Mouse (Mus musculus) lung, adult 2 months (tissue): ENCODE data around the gene Mmp25. TPM values are rescaled to one million over a fixed set of nuclear protein-coding genes. Genes with fewer than 3 reads are reported as not detected.
A peak's percentile ranks its signal among the peaks of the same experiment; 100 is the strongest.

ENCODE experiments used
- DNase-seq: peaks from one replicate; pipeline ENCODE4 v3.0.0; 2022
- H3K4me1 ChIP-seq: fragments of 200-500 bp; 2 replicates; pipeline ENCODE4 v1.6.1; 2011; ENCODE audit warnings: low read length; ENCODE audit not compliant: control insufficient read depth, insufficient read depth
- H3K4me3 ChIP-seq: fragments of 200-500 bp; replicated peaks from 2 replicates; pipeline ENCODE3; 2011; ENCODE audit warnings: low read depth, mild to moderate bottlenecking, control low read depth, low read length; ENCODE audit errors: extremely low read depth
- CTCF ChIP-seq: fragments of 200-500 bp; IDR thresholded peaks from 2 replicates; pipeline ENCODE4 v1.5.1; 2011; ENCODE audit warnings: mild to moderate bottlenecking, low read length, control low read depth; ENCODE audit not compliant: insufficient read depth
- POLR2A ChIP-seq: fragments of 200-500 bp; IDR thresholded peaks from 2 replicates; pipeline ENCODE4 v1.6.1; 2011; ENCODE audit warnings: low read depth, mild to moderate bottlenecking, control low read depth, low read length, borderline replicate concordance; ENCODE audit errors: extremely low read depth
- WGBS: fragments of 180-500 bp; shearing (Covaris S2); methylation state at CpG from one replicate; pipeline ENCODE4 v1.1.7; 2018; 5-methylcytosine and 5-hydroxymethylcytosine counted together
- polyA plus RNA-seq: library from polyadenylated mRNA; depleted of rRNA; stranded (reverse); fragments of >200 nt; gene quantifications from 2 replicates; pipeline ENCODE4 v1.2.3, GENCODE M21; 2012; rRNA removed

Gene Mmp25
- polyA plus RNA-seq, 1 experiment = 1.0 TPM

DNA sequence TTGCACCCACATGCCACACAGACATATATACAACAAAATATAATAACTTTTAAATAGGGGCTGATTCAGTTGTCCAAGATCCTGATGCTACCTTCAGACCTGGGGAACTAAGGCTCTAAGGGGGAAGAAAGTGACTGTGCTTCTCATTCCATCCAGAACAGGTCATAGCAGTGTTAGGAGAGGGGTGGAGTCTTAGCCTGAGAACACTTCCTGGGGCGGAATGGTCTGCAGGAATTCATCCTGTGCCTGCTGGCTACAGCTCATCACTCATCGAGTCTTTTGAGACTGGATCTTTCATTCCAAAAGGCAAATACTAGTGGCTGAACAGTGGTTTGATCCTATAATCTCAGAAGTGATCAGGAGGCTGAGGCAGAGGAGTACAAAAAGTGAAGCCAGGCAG is 57.8 kb downstream of the Mmp25 start:
- no peak overlapping the region for H3K4me3 ChIP-seq
- TF ChIP-seq CTCF (no peak), POLR2A (no peak)
- WGBS = 43% methylated on average over 2 of the region's 2 CpGs
- peaks cover 2% of the 10 kb centered on the region; the same call in 1 of the 2 replicates for H3K4me1 ChIP-seq
- DNase-seq = no peak

DNA sequence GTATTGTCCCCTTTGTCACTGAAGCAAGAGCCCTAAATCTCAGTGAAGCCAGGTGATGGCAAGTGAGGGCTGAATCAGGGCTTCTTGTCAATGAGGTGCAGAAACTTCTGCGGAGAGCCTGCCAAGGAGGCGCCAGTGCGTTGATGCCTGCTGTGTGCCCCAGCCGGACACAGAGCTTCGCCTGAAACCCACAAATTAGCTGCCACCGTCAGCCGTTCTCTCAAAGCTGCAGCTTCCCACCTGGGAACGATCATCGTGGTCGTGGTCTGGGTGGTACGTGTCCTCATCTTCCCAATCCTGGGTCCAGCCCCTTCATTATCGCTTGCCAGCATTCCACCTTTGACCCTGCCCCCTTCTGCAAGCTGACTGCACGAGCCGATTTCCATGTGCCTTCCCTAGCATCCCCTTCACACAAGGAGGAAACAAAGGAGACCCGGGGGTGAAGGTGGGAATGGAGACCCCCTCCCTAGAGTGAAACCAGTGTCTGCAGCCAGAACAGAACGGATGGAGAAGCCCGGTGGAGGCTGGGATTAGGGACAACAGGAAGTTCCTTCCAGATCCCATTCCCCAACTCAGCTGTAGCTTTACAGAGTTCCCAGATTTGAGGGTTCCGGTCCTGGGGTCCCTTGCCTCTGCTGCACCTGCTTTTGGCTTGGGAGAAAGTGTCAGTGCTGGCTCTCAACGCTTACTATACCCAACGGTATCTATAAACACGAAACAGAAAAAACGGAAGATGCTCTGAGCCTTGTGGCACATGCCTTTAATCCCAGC is 59.2 kb downstream of the Mmp25 start:
- peak; percentile 35 for DNase-seq
- Histone ChIP-seq H3K4me1 (peaks cover 2% of the 10 kb centered on the region; the same call in 1 of the 2 replicates), H3K4me3 (peak overlapping the region; percentile 83)
- WGBS = 1% methylated on average over 22 of the region's 22 CpGs
- no peak for TF ChIP-seq CTCF
- peak; percentile 49; the same call in 1 of the 2 replicates for TF ChIP-seq POLR2A

DNA sequence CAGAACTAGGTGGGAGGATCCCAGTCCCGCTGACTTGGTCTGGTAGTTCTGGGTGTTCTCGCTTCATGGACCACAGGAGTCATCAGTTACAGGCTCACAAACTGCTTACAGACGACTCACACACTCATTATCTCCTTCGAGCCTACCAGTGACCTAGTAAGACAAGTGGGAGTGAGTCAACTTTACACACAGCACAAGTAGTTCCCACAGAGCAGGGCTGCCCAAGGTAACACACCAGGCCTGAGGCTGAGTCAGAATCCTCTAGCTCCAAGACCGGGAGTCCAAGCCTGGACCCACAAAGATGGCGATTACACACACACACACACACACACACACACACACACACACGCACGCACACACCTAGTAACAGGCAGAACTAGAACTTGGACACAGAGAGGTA is 60.3 kb downstream of the Mmp25 start:
- 76% methylated on average over 8 of the region's 8 CpGs for WGBS
- no peak overlapping the region for H3K4me3 ChIP-seq
- TF ChIP-seq CTCF = no peak
- no peak for TF ChIP-seq POLR2A
- no peak for DNase-seq
- peaks cover 2% of the 10 kb centered on the region; the same call in 1 of the 2 replicates for H3K4me1 ChIP-seq

Other genes starting within 250 kb of the Mmp25 start
- not detected in 2 replicates for gene Vmn2r117, start 165.6 kb downstream of the Mmp25 start, polyA plus RNA-seq
- 13.4 and 14.0 TPM in 2 replicates for gene Zfp213, start 81.0 kb downstream of the Mmp25 start, polyA plus RNA-seq
- 14.9 and 15.2 TPM in 2 replicates for gene Zfp13, start 45.8 kb downstream of the Mmp25 start, polyA plus RNA-seq
- 0.06 TPM in 1 of 2 replicates, not detected in the other for gene Zscan10, start 44.4 kb downstream of the Mmp25 start, polyA plus RNA-seq
- gene Bicdl2, start 15.2 kb upstream of the Mmp25 start, polyA plus RNA-seq = 4.0 and 6.8 TPM in 2 replicates
- gene Hcfc1r1, start 28.3 kb upstream of the Mmp25 start, polyA plus RNA-seq = 284 and 321 TPM in 2 replicates
- 18.1 and 20.6 TPM in 2 replicates for gene Thoc6, start 28.6 kb upstream of the Mmp25 start, polyA plus RNA-seq
- gene Tnfrsf12a, start 32.2 kb upstream of the Mmp25 start, polyA plus RNA-seq = 32.4 and 39.7 TPM in 2 replicates
- gene Cldn6, start 34.0 kb upstream of the Mmp25 start, polyA plus RNA-seq = 0.57 and 0.86 TPM in 2 replicates
- gene Cldn9, start 38.7 kb upstream of the Mmp25 start, polyA plus RNA-seq = 0.07 and 0.08 TPM in 2 replicates
- not detected in 2 replicates for gene 1520401A03Rik, start 77.5 kb upstream of the Mmp25 start, polyA plus RNA-seq
- gene Pkmyt1, start 81.1 kb upstream of the Mmp25 start, polyA plus RNA-seq = 21.8 and 25.3 TPM in 2 replicates
- 59.8 and 63.5 TPM in 2 replicates for gene Paqr4, start 95.6 kb upstream of the Mmp25 start, polyA plus RNA-seq
- gene Kremen2, start 100.6 kb upstream of the Mmp25 start, polyA plus RNA-seq = 0.81 and 1.1 TPM in 2 replicates
- gene Flywch1, start 126.3 kb upstream of the Mmp25 start, polyA plus RNA-seq = 37.1 and 39.1 TPM in 2 replicates
- gene Flywch2, start 140.8 kb upstream of the Mmp25 start, polyA plus RNA-seq = 8.0 and 8.8 TPM in 2 replicates
- gene Srrm2, start 145.3 kb upstream of the Mmp25 start, polyA plus RNA-seq = 538 and 681 TPM in 2 replicates
- gene Elob, start 183.9 kb upstream of the Mmp25 start, polyA plus RNA-seq = 470 and 498 TPM in 2 replicates
- not detected in 2 replicates for gene Prss33, start 190.8 kb upstream of the Mmp25 start, polyA plus RNA-seq
- 5.1 TPM in 1 of 2 replicates, not detected in the other for gene Prss32, start 198.6 kb upstream of the Mmp25 start, polyA plus RNA-seq
- 0.66 and 0.78 TPM in 2 replicates for gene Prss41, start 198.9 kb upstream of the Mmp25 start, polyA plus RNA-seq
- not detected in 2 replicates for gene Prss21, start 222.8 kb upstream of the Mmp25 start, polyA plus RNA-seq
- gene Dcpp1, start 235.6 kb upstream of the Mmp25 start, polyA plus RNA-seq = not detected in 2 replicates
- gene Dcpp2, start 235.6 kb upstream of the Mmp25 start, polyA plus RNA-seq = not detected in 2 replicates